Mouse (Mus musculus): Measurements from ENCODE around the gene Cplx3.

DNA sequence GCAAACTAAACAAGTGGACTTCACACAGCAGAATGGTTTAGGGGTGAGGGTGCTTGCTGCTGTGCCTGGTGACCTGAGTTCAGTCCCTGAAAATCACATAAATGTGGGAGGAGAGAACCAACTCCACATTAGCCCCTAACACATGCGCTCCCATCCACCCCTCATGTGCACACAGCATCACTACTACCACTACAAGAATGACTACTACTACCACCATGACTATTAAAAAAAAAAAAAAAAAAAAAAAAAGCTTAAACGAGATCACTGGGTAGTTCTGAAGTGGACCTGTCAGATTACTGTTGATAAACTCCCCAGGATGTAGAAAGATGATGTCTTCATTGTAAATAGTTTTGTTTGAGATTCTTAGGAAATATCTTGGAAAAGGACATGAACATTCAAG, 46.5 kb downstream of the Cplx3 start:
- no peak for TF ChIP-seq CTCF (IDR thresholded peaks at IDR 0.05; ENCODE audit: low read depth)
- TF ChIP-seq EP300 (optimal IDR thresholded peaks at IDR 0.05) = no peak
